Mouse (Mus musculus): ENCODE measurements at regions not wholly inside any gene's neighbourhood (a gene's known extent, or its start where the extent isn't known, plus 50 kb on each side); places are given as distances from the start of the nearest gene placed in this dataset.

DNA sequence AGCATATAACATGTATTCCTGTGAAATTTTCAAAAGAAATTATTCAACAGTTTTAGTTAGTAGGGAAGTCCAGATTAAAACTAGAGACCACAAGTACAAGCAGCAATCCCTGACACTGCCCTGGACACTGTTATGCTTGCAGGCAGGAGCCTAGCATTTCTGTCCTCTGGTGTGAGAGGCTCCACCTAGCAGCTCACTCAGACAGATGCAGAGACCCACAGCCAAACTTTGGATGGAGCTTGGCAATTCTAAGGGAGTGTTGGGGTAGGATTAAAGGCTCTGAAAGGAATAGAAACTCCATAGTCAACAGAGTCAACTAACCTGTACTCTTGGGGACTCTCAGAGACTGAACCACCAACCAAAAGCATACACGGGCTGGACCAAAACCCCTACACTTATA lies 509.8 kb downstream of the Flrt2 start:
- DNase-seq (ENCODE audit: low spot score in 2 of 2), result no peak

- no peak for DNase-seq (ENCODE audit: low spot score in 2 of 2)
These were observed 534.4 kb downstream of the Flrt2 start for GRCm38 (mm10) chr12:96226446-96226845.

DNA sequence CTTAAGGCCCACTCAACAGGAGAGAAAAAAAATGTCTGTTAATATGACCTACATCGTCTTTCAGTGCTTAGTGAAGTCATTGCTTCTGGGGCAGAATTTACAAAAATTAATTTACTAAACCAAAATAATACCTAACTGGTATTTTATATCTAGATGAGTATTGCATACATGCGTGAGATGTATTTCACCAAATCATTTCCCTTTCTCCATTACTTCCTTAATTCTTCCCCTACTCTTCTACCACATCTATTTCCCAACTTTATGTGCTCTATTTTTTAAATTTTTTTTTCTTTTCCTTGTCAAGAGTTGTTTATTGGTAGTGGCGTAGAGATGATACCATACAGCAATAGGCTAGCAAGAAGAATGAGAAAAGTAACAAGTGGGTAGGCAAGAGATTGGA lies 536.7 kb downstream of the Flrt2 start:
- DNase-seq (ENCODE audit: low spot score in 2 of 2), result no peak

GRCm38 (mm10) chr12:96235510-96235909 lies 543.5 kb downstream of the Flrt2 start:
- no peak for DNase-seq (ENCODE audit: low spot score in 2 of 2)

- DNase-seq (ENCODE audit: low spot score in 2 of 2), result no peak
These were observed 544.0 kb downstream of the Flrt2 start for GRCm38 (mm10) chr12:96235996-96236525.

- DNase-seq (ENCODE audit: low spot score in 2 of 2), result no peak
These were observed 547.6 kb downstream of the Flrt2 start for GRCm38 (mm10) chr12:96239642-96240041.

DNA sequence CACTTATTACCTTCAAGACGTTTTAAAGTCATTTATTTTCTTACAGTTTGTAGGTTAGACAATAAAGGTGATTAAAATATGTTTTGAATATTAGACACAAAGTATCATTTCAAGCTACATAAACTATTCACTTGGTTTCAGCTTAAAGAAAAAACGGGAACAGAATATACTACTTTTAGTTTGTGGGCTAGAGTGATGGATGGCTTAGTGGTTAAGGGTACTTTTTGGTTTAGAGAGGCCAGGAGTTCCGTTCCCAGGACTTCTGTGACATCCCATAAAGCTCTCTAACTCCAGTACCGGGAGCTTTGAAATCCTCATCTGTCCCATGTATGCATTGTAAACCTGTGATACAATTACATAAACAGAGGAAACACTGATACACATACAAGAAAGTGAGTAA lies 570.0 kb downstream of the Flrt2 start:
- no peak for DNase-seq (ENCODE audit: low spot score in 2 of 2)

DNA sequence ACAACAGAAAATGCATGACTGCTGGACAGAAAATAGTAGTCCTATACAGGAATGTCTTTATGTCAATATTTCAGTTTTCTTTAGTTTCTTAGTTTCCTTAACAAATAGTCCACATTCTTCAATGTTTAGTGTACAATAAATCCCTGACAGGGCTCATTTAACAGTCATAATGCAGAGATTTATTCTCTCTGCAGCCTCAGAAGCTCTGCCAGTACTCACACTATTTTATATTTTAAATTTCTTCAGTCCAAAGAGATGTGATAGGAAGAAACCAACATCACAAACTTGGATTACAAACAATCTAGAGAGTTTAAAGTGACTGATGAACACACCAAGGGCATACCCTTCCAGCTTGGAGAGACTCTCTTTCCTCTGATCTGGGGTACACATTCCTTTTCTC lies 583.9 kb downstream of the Flrt2 start:
- DNase-seq (ENCODE audit: low spot score in 2 of 2), result no peak

DNA sequence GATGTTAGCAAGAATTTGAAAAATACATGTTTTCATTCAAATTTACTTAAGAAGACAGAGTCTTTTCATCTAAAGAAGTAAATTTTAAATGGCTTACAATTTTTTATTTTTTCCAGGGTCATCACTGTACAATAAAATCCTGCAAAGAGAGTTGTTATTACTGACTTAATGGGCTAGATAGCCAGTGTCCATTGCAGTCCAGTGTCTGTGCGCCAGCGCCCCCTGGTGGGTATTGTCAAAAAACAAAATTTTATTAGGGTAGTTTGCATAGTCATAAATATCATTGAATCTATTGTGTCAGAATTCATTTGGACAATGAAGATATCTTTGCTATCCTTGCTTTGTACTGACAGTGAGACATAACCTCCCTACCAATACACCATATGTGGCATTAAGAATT lies 619.1 kb downstream of the Flrt2 start:
- peak in 1 of 2 experiments; percentile 12 for DNase-seq (ENCODE audit: low spot score in 2 of 2)

DNA sequence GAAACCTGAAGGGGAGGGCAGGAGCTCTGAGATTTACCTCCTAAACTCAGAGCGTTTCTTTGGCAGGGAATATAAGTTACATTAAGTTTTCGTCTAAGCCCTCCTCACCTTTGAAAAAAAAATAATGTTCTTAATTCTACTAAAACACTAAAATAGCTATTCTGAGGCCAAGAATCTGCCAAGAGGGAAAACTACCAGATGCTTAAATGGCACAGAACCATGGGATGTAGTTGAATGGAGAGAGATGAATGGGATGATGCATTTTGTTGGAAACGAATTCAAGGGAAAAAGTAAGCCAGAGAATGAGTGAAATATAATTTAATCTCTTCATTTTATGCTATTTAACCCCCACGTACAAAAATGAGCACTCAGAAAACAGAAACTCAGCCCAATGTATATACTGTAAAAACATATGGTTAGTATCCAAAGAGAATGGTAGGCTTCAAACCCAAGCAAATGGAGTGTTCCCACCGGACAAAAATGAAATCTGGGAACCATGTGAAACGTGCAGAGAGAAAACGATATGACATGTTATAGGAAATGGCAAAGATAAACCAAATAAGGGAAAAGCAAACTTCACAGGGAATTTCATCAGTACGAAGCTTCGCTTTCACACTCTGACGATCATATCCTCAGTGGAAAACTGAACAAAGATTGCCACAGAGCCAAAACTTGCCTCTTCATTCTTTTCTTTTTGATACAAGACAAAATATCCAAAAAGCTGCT lies 631.2 kb downstream of the Flrt2 start:
- no peak for DNase-seq (ENCODE audit: low spot score in 2 of 2)

GRCm38 (mm10) chr12:96351143-96351542 lies 659.1 kb downstream of the Flrt2 start:
- DNase-seq (ENCODE audit: low spot score in 2 of 2), result no peak

- DNase-seq (ENCODE audit: low spot score in 2 of 2), result no peak
These were observed 686.9 kb downstream of the Flrt2 start for GRCm38 (mm10) chr12:96378924-96379323.

DNA sequence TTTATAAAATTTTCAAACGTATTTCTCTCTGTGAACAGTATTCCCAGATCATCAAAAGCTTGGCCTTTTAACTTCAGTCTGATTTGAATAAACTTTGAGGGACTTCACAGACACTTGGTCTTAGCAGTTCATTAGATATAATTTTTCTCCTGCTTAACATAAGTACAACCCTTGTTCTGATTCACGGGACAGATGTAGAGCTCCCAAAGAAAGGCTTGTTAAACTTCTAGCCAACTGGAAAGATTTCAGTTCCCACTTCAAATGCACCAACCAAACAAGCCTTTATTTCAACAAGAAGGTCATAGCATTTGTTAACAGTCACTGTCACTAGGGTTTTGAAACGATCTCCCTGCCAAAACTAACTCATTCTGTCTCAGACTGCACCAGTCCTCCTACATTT lies 727.1 kb downstream of the Flrt2 start:
- no peak for DNase-seq (ENCODE audit: low spot score in 2 of 2)

DNA sequence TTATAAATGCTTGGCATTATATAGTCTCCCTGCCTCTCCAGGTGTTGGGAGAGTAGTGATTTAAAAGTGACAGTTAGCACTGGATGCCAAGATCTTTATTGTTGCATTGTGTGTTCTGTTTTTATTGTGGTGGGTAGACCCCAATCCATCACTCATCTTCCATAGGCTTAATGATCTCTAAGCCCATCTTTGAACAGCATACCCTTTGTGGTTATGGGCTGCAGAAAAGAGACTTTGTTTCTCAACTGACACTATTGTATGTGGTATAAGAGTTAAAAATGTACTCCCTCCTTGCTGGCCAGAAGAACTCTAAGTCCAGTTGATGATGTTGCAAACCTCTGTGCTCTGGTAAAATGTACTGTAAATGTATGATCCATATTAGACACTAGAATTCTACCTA lies 727.5 kb downstream of the Flrt2 start:
- no peak for DNase-seq (ENCODE audit: low spot score in 2 of 2)

DNA sequence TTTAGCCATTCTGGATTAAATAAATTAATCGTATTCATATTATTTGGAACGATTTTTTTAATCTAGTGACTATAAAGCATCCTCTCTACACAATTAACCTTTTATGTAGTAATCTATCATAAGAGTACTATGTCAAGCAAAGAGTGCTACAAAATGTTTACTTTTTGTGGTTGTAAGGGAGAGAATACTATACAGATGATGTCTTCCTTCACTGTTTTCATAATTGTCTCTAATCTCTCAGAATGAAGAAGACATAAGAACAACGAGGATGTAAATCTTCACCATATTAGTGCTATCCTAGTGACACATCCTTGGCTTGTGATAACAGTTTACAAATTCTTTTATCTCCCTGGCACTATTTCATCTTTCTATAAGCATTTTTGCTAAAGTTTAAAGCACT lies 735.6 kb downstream of the Flrt2 start:
- DNase-seq (ENCODE audit: low spot score in 2 of 2), result no peak

DNA sequence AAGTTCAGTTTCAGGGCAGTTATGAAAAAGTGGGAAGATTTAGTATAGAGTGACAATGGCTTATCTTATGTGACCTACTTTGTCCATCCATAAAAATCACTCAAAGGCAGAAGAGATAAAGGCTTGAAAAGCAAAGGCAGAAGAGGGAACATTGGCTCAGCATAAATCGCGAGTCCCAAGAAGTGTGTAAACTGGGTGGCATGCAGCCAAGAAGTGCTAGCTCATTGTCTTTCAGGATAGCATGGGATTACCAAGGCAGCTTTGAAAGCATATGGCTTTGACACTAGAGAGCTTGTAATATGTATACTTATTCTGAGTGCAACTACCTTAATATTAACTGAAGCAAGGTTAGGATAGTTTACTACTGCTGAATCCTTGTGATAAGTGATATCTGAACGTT lies 750.5 kb downstream of the Flrt2 start:
- DNase-seq (ENCODE audit: low spot score in 2 of 2), result no peak

DNA sequence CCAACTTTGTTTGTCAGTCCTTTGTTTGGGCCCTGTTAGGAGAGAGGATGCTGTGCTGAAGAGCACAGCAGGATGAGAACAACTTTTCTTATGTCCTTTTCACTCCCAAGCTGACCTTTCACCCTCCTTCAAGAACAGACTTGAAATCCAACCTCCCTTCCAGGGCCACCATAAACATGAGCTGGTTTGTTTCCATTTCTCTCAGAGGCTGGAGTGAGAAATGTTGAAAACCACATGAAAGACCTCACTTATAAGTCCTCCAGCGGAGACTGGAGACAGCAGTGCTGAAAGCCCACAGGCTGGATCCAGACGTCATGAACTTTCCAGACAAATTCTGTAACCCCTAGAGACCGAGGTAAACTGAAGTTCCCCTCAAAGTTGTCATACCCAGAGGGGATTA lies 761.3 kb downstream of the Flrt2 start:
- no peak for DNase-seq (ENCODE audit: low spot score in 2 of 2)

DNA sequence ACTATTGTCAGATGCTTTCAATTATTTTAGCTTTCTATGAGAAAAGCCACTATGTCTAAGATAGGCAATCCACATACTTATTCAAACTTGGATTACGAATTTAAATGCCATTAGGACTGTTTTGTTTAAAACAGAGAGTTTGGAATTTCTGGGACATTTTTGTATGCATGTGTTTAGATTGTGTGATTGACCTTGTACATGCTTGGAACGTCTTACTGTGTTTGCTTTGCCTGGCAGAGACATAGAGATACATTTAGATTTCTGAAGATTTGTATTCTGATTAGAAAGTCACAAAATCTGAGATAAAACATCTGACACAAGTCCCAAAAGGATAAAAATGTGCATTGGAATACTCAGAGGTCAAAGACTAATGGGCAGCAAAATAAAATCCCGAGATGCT lies 784.3 kb downstream of the Flrt2 start:
- DNase-seq (ENCODE audit: low spot score in 2 of 2), result no peak

GRCm38 (mm10) chr12:96488448-96488960 lies 796.5 kb downstream of the Flrt2 start:
- no peak for DNase-seq (ENCODE audit: low spot score in 2 of 2)

GRCm38 (mm10) chr12:96509658-96510057 lies 817.6 kb downstream of the Flrt2 start:
- no peak for DNase-seq (ENCODE audit: low spot score in 2 of 2)

DNA sequence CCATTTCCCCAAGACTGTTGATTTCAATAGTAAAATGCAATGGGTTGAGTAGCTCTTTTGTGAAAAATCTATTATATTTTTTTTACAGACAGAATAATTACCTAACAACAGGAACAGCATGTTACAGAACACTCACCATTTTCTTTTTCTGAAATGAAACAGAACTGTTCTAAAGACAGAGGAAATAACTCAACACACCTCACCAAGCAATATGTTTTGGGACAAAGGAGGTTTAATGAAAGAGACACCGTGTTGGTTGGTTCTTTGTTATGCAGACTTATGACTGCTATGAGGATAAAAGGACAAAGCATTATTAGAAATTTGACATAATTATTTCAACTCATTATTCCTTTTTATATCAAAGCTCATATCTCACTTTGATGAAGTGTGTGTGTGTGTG lies 866.8 kb downstream of the Flrt2 start:
- no peak for DNase-seq (ENCODE audit: low spot score in 2 of 2)

DNA sequence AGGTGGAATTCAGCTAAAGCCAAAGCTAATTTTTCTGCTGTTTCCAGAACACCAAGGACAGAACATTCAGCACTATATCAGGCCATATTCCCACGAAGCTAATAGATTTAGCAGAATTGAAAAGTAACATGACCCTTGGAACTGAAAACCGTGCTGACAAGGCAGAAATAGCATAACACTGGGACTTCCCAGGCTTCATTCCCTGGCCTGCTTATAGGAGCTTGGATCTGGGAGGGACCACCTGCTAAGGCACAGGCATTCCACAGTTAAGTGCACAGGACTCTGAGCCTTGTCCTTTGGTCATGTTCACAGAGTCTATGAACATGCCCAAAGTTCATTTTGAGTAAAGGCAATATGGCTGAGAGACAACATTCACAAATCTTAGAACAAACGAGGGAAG lies 902.8 kb downstream of the Flrt2 start:
- DNase-seq (ENCODE audit: low spot score in 2 of 2), result no peak

DNA sequence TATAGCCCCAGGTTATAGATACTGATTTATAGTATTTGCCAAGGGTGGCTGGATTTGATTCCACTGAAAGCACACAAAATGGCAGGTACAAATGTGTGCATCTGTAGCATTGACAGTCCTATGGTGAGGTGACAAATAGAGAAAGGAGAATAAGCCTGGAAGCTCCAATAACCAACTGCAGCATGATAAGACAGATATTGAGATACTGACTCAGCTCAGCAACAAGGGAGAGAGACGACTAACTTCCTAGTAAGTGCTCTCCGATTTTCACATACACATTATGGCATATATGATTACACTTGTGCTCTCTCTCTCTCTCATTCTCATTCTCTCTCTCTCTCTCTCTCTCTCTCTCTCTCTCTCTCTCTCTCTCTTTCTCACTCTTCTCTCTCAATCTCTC lies 923.1 kb downstream of the Flrt2 start:
- DNase-seq (ENCODE audit: low spot score in 2 of 2), result no peak

GRCm38 (mm10) chr12:96615850-96616249 lies 923.8 kb downstream of the Flrt2 start:
- no peak for DNase-seq (ENCODE audit: low spot score in 2 of 2)
